Mouse (Mus musculus) kidney, postnatal 14 days (tissue): Measurements from ENCODE around the gene Gm2174.
A peak's percentile ranks its signal among the peaks of the same experiment; 100 is the strongest.

Experiments
- DNase-seq: peaks from one replicate; pipeline ENCODE4 v3.0.0; 2022; ENCODE audit warnings: mixed read lengths

Gm2174 gene

GRCm38 (mm10) chrX:56447524-56448015, at the start of gene Gm2174:
TSS of gene Gm2174 (plus strand) at chrX:56447965.
- no peak for DNase-seq

- DNase-seq: no peak
Measured at GRCm38 (mm10) chrX:56404646-56405045, 43.1 kb upstream of the Gm2174 start.

- no peak for DNase-seq
Measured at GRCm38 (mm10) chrX:56405482-56405881, 42.3 kb upstream of the Gm2174 start.

GRCm38 (mm10) chrX:56406128-56406527, 41.6 kb upstream of the Gm2174 start:
- DNase-seq: no peak

GRCm38 (mm10) chrX:56416277-56416676, 31.5 kb upstream of the Gm2174 start:
- no peak for DNase-seq

- DNase-seq: no peak
Measured at GRCm38 (mm10) chrX:56417541-56417940, 30.2 kb upstream of the Gm2174 start.

GRCm38 (mm10) chrX:56430601-56431000, 17.2 kb upstream of the Gm2174 start:
- DNase-seq: no peak

GRCm38 (mm10) chrX:56435758-56436283, 11.9 kb upstream of the Gm2174 start:
- no peak for DNase-seq

- DNase-seq: no peak
Measured at GRCm38 (mm10) chrX:56446487-56447428, 1.0 kb upstream of the Gm2174 start.

- peak; percentile 85 for DNase-seq
Measured at GRCm38 (mm10) chrX:56454671-56455371, 7.1 kb downstream of the Gm2174 start, which contains the start of gene Ints6l. TSS of gene Ints6l (plus strand) at chrX:56454857.

- peak; percentile 91 for DNase-seq
Measured at GRCm38 (mm10) chrX:56455372-56456246, 7.8 kb downstream of the Gm2174 start.

- no peak for DNase-seq
Measured at GRCm38 (mm10) chrX:56456379-56456778, 8.6 kb downstream of the Gm2174 start.

- DNase-seq: no peak
Measured at GRCm38 (mm10) chrX:56462020-56462933, 14.5 kb downstream of the Gm2174 start.

GRCm38 (mm10) chrX:56464906-56465305, 17.1 kb downstream of the Gm2174 start:
- no peak for DNase-seq

GRCm38 (mm10) chrX:56467688-56468087, 19.9 kb downstream of the Gm2174 start:
- DNase-seq: peak; percentile 21

GRCm38 (mm10) chrX:56468422-56468821, 20.7 kb downstream of the Gm2174 start:
- peak; percentile 16 for DNase-seq

GRCm38 (mm10) chrX:56474035-56474434, 26.3 kb downstream of the Gm2174 start:
- DNase-seq: no peak

GRCm38 (mm10) chrX:56477553-56477952, 29.8 kb downstream of the Gm2174 start:
- no peak for DNase-seq

GRCm38 (mm10) chrX:56481906-56482305, 34.1 kb downstream of the Gm2174 start:
- DNase-seq: no peak

GRCm38 (mm10) chrX:56489758-56490157, 42.0 kb downstream of the Gm2174 start:
- peak; percentile 72 for DNase-seq

GRCm38 (mm10) chrX:56497241-56497640, 49.5 kb downstream of the Gm2174 start:
- no peak for DNase-seq
